Mouse (Mus musculus): ENCODE results near the gene Gsto2. TPM values are rescaled to one million over a fixed set of nuclear protein-coding genes. Genes with fewer than 3 reads are reported as not detected.

The Gsto2 gene
- polyA plus RNA-seq, 1 experiment = not detected

DNA sequence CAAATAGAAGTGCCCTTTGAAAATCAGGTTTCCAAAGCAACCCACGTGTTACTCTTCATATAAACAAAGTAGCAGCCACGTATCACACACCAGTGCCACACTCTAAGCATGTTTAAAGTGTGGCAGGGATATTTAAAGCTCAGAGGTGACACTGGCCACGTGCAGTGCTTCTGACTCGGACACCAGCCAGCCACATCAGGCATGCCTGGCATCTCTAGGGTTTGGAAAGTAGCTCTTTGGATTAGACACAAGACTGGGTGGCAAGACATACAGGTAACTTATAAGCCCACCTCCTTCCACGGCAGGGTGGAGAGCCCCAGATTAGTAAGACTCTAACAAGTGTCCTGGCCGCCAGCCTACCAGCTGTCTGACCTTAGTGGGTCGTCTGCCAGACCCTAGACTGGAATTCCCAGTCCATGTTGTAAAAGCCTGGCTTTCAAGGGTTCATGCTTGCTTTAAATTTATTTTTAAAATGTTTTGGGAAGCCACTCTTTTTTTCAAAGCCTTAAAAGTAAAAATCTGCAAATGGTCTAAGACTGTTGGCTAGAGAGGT lies 19.9 kb downstream of the Gsto2 start:
- no peak for TF ChIP-seq POLR2A (IDR thresholded peaks at IDR 0.05; ENCODE audit: insufficient read depth, low read depth, low read length)
- TF ChIP-seq CTCF (IDR thresholded peaks at IDR 0.05; ENCODE audit: insufficient read depth, low read depth, low read length) = no peak
- WGBS = 77% methylated on average over 7 of the region's 7 CpGs
- Histone ChIP-seq H3K4me3 (ENCODE audit: insufficient read depth, low read depth, low read length) (no peak overlapping the region), H3K4me1 (ENCODE audit: control insufficient read depth, insufficient read depth, low read length) (no peaks in the 10 kb centered on the region), H3K27ac (ENCODE audit: insufficient read depth, low read depth, low read length) (no peak overlapping the region)

DNA sequence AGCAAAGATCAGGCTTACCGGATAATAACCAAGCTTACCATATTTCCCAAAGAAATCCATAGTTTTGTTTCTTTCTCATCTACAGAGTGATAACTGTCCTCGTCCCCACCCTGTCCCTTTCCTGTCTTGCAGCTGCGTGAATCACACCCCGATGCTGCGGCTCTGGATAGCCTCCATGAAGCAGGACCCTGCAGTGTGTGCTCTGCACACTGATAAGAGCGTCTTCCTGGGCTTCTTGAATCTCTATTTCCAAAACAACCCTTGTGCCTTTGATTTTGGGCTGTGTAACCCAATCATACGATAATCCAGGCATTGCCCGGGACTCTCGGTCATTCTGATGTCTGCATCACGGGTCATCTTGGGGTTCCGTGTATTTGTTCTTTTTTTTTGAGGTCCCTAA lies 20.6 kb downstream of the Gsto2 start:
- 90% methylated on average over 11 of the region's 11 CpGs for WGBS
- Histone ChIP-seq H3K4me3 (ENCODE audit: insufficient read depth, low read depth, low read length) (no peak overlapping the region), H3K27ac (ENCODE audit: insufficient read depth, low read depth, low read length) (no peak overlapping the region)

DNA sequence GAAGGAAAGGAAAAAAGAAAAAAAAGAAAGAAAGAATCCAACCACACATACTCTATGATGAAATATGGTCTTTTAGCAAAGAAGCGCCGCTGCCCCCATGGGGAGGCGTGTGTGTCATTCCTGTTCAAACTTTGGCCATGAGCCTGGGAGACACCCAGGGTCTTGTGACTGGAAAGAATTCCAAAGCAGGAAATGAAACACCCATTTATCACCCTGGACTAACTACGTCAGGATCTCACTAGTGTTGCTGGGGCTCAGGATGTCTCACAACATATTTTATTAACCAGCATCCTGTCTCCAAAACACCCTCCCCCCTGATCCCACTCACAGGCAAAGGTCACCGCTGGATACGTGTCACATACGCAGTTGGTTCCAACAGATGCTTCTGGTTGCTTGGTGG lies 21.3 kb downstream of the Gsto2 start:
- Histone ChIP-seq H3K27ac (ENCODE audit: insufficient read depth, low read depth, low read length) (no peak overlapping the region), H3K4me3 (ENCODE audit: insufficient read depth, low read depth, low read length) (no peak overlapping the region), H3K4me1 (ENCODE audit: control insufficient read depth, insufficient read depth, low read length) (no peaks in the 10 kb centered on the region)
- 81% methylated on average over 7 of the region's 7 CpGs for WGBS
- no peak for TF ChIP-seq POLR2A (IDR thresholded peaks at IDR 0.05; ENCODE audit: insufficient read depth, low read depth, low read length)
- no peak for TF ChIP-seq CTCF (IDR thresholded peaks at IDR 0.05; ENCODE audit: insufficient read depth, low read depth, low read length)

More for the DNA sequence above, 20.6 kb downstream of the Gsto2 start:
- TF ChIP-seq CTCF (IDR thresholded peaks at IDR 0.05; ENCODE audit: insufficient read depth, low read depth, low read length) = no peak
- no peak for TF ChIP-seq POLR2A (IDR thresholded peaks at IDR 0.05; ENCODE audit: insufficient read depth, low read depth, low read length)
- H3K4me1 ChIP-seq (ENCODE audit: control insufficient read depth, insufficient read depth, low read length) = no peaks in the 10 kb centered on the region

DNA sequence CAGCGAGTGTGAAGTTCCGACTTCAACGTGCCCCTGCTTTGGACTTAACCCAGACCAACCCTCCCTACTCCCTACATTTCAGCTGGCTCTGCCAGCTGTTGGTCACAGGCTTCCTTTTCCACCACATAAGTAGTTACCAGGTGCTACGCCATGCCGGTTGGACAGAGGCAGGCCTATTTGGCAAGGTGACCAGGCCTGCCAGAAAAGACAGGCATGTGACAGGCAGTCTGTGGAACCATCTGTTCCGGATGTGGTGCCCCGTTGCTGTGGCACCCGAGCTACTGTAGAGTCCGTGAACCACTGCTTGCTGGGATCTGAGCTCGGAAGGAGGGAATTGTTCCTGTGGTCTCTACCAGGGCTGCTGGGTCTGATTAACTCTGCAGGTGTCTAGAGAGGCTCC lies 22.1 kb downstream of the Gsto2 start:
- 92% methylated on average over 10 of the region's 10 CpGs for WGBS
- H3K4me3 ChIP-seq (ENCODE audit: insufficient read depth, low read depth, low read length) = no peak overlapping the region

GRCm38 (mm10) chr19:47888037-47888436 lies 22.7 kb downstream of the Gsto2 start:
- no peak overlapping the region for H3K27ac ChIP-seq (ENCODE audit: insufficient read depth, low read depth, low read length)
- TF ChIP-seq CTCF (IDR thresholded peaks at IDR 0.05; ENCODE audit: insufficient read depth, low read depth, low read length) (no peak), POLR2A (IDR thresholded peaks at IDR 0.05; ENCODE audit: insufficient read depth, low read depth, low read length) (no peak)
- H3K4me1 ChIP-seq (ENCODE audit: control insufficient read depth, insufficient read depth, low read length) = no peaks in the 10 kb centered on the region
- no peak overlapping the region for H3K4me3 ChIP-seq (ENCODE audit: insufficient read depth, low read depth, low read length)
- WGBS = 95% methylated on average over 8 of the region's 8 CpGs

More for the DNA sequence above, 22.1 kb downstream of the Gsto2 start:
- no peak overlapping the region for H3K27ac ChIP-seq (ENCODE audit: insufficient read depth, low read depth, low read length)
- H3K4me1 ChIP-seq (ENCODE audit: control insufficient read depth, insufficient read depth, low read length) = no peaks in the 10 kb centered on the region
- TF ChIP-seq POLR2A (IDR thresholded peaks at IDR 0.05; ENCODE audit: insufficient read depth, low read depth, low read length) (peak; percentile 15; the same call in 1 of the 2 replicates), CTCF (IDR thresholded peaks at IDR 0.05; ENCODE audit: insufficient read depth, low read depth, low read length) (no peak; the same call in 1 of the 2 replicates)

DNA sequence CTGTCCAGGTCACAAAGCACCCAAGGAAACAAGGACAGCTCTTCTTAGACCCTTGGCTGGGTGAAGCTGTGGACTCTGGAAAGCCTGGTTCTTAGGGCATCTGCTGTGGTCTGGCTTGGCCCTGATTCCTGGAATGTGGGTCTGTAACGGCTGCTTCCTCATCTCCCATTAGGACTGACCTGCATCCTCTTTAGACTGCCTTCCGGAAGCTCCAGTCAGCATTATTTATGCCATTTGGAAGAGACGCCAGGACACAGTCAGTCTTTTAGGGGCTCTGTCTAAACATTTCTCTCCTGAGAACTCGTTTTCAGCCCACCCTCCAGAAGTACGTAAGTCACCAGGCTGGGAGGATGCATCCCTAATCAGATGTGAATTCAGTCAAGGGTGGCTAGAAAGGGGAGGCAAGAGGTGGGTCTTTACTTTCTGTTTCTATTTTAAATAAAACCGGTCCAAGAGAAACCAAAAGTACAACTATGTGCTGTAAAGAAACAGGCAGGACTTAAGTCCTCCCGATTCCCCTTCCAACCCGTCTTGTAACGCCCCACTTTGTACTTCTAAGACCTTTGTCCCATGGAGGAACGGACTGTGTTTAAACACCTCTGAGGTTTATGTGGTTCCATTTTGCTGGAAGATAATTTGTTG lies 25.3 kb downstream of the Gsto2 start:
- H3K4me3 ChIP-seq (ENCODE audit: insufficient read depth, low read depth, low read length) = no peak overlapping the region
- WGBS = 71% methylated on average over 10 of the region's 10 CpGs
- no peak overlapping the region for H3K27ac ChIP-seq (ENCODE audit: insufficient read depth, low read depth, low read length)
- no peaks in the 10 kb centered on the region for H3K4me1 ChIP-seq (ENCODE audit: control insufficient read depth, insufficient read depth, low read length)
- TF ChIP-seq CTCF (IDR thresholded peaks at IDR 0.05; ENCODE audit: insufficient read depth, low read depth, low read length) = no peak
- TF ChIP-seq POLR2A (IDR thresholded peaks at IDR 0.05; ENCODE audit: insufficient read depth, low read depth, low read length) = no peak

DNA sequence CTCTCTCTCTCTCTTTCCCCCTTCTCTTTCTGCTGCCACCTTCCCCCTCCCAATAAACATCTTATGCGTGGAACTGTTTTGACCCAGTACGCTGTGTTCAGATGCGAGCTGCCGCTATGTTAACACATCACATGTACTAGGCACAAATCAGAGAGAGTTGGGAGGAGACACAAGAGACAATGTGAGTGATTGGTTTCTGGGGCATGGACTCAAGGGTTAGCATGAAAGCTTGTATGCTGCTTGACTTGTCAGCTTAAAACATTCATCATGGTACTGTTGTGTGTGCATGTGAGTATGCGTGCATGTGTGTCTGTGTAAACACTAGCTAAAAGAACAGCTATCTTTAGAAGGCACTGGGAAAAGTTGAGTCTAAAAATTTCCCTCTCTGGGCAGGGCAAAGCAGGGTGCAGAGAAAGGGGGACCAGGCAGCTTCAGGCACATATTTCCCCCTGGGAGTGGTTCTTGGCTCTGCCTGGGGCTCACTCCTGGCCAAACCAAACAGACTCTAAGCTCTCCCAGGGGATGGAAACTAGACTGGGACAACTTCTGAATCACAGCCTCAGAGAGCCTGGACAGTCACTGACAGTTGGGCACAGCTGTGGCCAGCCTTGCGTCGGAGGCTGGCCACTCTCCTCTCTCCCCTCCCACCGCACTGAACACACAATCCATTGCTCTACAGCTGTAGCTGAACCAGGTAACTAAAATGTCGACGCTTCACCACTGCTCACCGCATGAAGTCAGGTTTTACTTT lies 26.4 kb downstream of the Gsto2 start:
- 86% methylated on average over 11 of the region's 11 CpGs for whole genome bisulfite sequencing

GRCm38 (mm10) chr19:47893092-47893491 lies 27.8 kb downstream of the Gsto2 start:
- TF ChIP-seq CTCF (IDR thresholded peaks at IDR 0.05; ENCODE audit: insufficient read depth, low read depth, low read length) (no peak), POLR2A (IDR thresholded peaks at IDR 0.05; ENCODE audit: insufficient read depth, low read depth, low read length) (no peak)
- H3K4me1 ChIP-seq (ENCODE audit: control insufficient read depth, insufficient read depth, low read length) = no peaks in the 10 kb centered on the region
- WGBS = 94% methylated on average over 6 of the region's 6 CpGs
- H3K4me3 ChIP-seq (ENCODE audit: insufficient read depth, low read depth, low read length) = no peak overlapping the region
- H3K27ac ChIP-seq (ENCODE audit: insufficient read depth, low read depth, low read length) = no peak overlapping the region

More for the DNA sequence above, 26.4 kb downstream of the Gsto2 start:
- no peaks in the 10 kb centered on the region for H3K4me1 ChIP-seq (ENCODE audit: control insufficient read depth, insufficient read depth, low read length)
- TF ChIP-seq POLR2A (IDR thresholded peaks at IDR 0.05; ENCODE audit: insufficient read depth, low read depth, low read length) = no peak
- no peak for TF ChIP-seq CTCF (IDR thresholded peaks at IDR 0.05; ENCODE audit: insufficient read depth, low read depth, low read length)
- H3K4me3 ChIP-seq (ENCODE audit: insufficient read depth, low read depth, low read length) = no peak overlapping the region
- H3K27ac ChIP-seq (ENCODE audit: insufficient read depth, low read depth, low read length) = no peak overlapping the region

- Histone ChIP-seq H3K4me3 (ENCODE audit: insufficient read depth, low read depth, low read length) (no peak overlapping the region), H3K27ac (ENCODE audit: insufficient read depth, low read depth, low read length) (no peak overlapping the region), H3K4me1 (ENCODE audit: control insufficient read depth, insufficient read depth, low read length) (peaks cover 7% of the 10 kb centered on the region)
- TF ChIP-seq CTCF (IDR thresholded peaks at IDR 0.05; ENCODE audit: insufficient read depth, low read depth, low read length) (no peak), POLR2A (IDR thresholded peaks at IDR 0.05; ENCODE audit: insufficient read depth, low read depth, low read length) (no peak)
- 88% methylated on average over 8 of the region's 8 CpGs for WGBS
Observed at GRCm38 (mm10) chr19:47898472-47899079, 33.2 kb downstream of the Gsto2 start.

All from olfactory bulb, adult 2 months (tissue).